Mouse (Mus musculus): ENCODE measurements around the gene Vmn2r10.

- TF ChIP-seq CTCF (IDR thresholded peaks at IDR 0.05; ENCODE audit: low read depth, low read length) (no peak), POLR2A (IDR thresholded peaks at IDR 0.05; ENCODE audit: borderline replicate concordance, low read depth, low read length) (no peak)
Observed at GRCm38 (mm10) chr5:109055286-109055685, 49.0 kb upstream of the Vmn2r10 start.

All from bone marrow macrophage, adult 2 months (primary cell).